Comparison of ENCODE assay signal across 10 mouse cellular contexts in the genomic region with DNA sequence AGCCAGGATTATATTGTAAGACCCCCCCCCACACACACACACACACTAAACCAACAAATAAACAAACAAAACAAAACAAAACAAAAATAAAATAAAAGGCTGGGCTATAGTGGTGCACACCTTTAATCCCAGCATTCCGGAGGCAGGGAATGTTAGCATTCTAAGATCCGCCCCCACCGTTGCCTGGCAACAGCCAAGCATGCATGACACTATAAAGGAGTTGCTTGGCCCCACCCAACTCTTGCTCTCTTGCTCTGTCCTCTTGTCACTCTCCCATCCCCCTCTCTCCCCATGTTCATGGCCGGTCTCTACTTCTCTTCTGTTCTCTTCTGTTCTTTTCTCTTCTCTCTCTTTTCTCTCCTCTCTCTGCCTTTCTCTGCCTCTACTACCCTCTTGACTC.
A peak's percentile ranks its signal among the peaks of the same experiment; 100 is the strongest.
DNase-seq lines count a peak whose midpoint lies in the region; ATAC-seq and TF ChIP-seq lines count a peak whose summit lies in the region.
"Had no signal": no experiment of that assay in that cellular context is flagged by ENCODE, and none has a peak within 500 bp of the region (broad histone marks: within the 10 kb centered on the region; RNA-seq: fewer than 3 reads in every experiment).

No protein-coding gene starts in this region.

- H3K9ac ChIP-seq in embryonic facial prominence, embryonic 11.5 days (replicated peaks; ENCODE audit: low read length): no peak overlapping the region
- no peak overlapping the region for H3K9ac ChIP-seq in kidney, embryonic 14.5 days (ENCODE audit: low read depth, low read length)
- no peak overlapping the region for H3K9ac ChIP-seq in neural tube, embryonic 12.5 days
- H3K9ac ChIP-seq: embryonic facial prominence, embryonic 13.5 days; liver, embryonic 14.5 days had no signal

- WGBS in embryonic facial prominence, embryonic 11.5 days: 60% methylated on average over 4 of the region's 4 CpGs
- 49% methylated on average over 4 of the region's 4 CpGs for WGBS in kidney, embryonic 14.5 days
- WGBS in neural tube, embryonic 12.5 days: 23% methylated on average over 4 of the region's 4 CpGs

- no peaks in the 10 kb centered on the region for H3K9me3 ChIP-seq in embryonic facial prominence, embryonic 11.5 days (replicated peaks; ENCODE audit: control insufficient read depth, low read length)
- peaks cover 3% of the 10 kb centered on the region; the same call in 1 of the 2 replicates for H3K9me3 ChIP-seq in kidney, embryonic 14.5 days (ENCODE audit: control insufficient read depth, low read length)
- H3K9me3 ChIP-seq in neural tube, embryonic 12.5 days: no peaks in the 10 kb centered on the region
- H3K9me3 ChIP-seq: embryonic facial prominence, embryonic 13.5 days had no signal

- no peak overlapping the region for H3K27ac ChIP-seq in embryonic facial prominence, embryonic 11.5 days (replicated peaks; ENCODE audit: low read depth, low read length)
- no peak overlapping the region for H3K27ac ChIP-seq in kidney, embryonic 14.5 days (ENCODE audit: low read depth, low read length)
- no peak overlapping the region for H3K27ac ChIP-seq in neural tube, embryonic 12.5 days
- H3K27ac ChIP-seq in left cerebral cortex, adult 2 months: no peak overlapping the region
- H3K27ac ChIP-seq: embryonic facial prominence, embryonic 13.5 days; liver, embryonic 14.5 days had no signal

- H3K4me3 ChIP-seq in embryonic facial prominence, embryonic 11.5 days (ENCODE audit: low read depth, low read length): no peak overlapping the region
- no peak overlapping the region for H3K4me3 ChIP-seq in kidney, embryonic 14.5 days (ENCODE audit: low read length)
- no peak overlapping the region for H3K4me3 ChIP-seq in neural tube, embryonic 12.5 days
- no peak overlapping the region for H3K4me3 ChIP-seq in left cerebral cortex, adult 2 months
- H3K4me3 ChIP-seq: embryonic facial prominence, embryonic 13.5 days had no signal

- DNase-seq in right cerebral cortex, postnatal 14 days: peak; percentile 21
- DNase-seq in right cerebral cortex, adult 2 months (ENCODE audit: low spot score in 2 of 2): no peak
- DNase-seq in embryonic facial prominence, embryonic 11.5 days (ENCODE audit: low spot score): peak; percentile 36
- no peak for DNase-seq in left cerebral cortex, adult 2 months (ENCODE audit: extremely low spot score in 1 of 2, low spot score in 2 of 2)
- DNase-seq in left cerebral cortex, adult 8-10 months (ENCODE audit: low spot score in 2 of 2): no peak
- DNase-seq in left cerebral cortex, adult 18-20 months (ENCODE audit: low spot score in 2 of 2): no peak

- no peaks in the 10 kb centered on the region for H3K36me3 ChIP-seq in embryonic facial prominence, embryonic 11.5 days (replicated peaks; ENCODE audit: control insufficient read depth, insufficient read depth, low read depth, low read length)
- no peaks in the 10 kb centered on the region for H3K36me3 ChIP-seq in kidney, embryonic 14.5 days (ENCODE audit: control insufficient read depth, insufficient read depth, low read length)
- no peaks in the 10 kb centered on the region for H3K36me3 ChIP-seq in neural tube, embryonic 12.5 days
- H3K36me3 ChIP-seq: embryonic facial prominence, embryonic 13.5 days had no signal

- H3K27me3 ChIP-seq in embryonic facial prominence, embryonic 11.5 days (ENCODE audit: control insufficient read depth, insufficient read depth, low read length): no peaks in the 10 kb centered on the region
- H3K27me3 ChIP-seq in kidney, embryonic 14.5 days (ENCODE audit: control insufficient read depth, insufficient read depth, low read length): no peaks in the 10 kb centered on the region
- H3K27me3 ChIP-seq in neural tube, embryonic 12.5 days (replicated peaks): no peaks in the 10 kb centered on the region
- H3K27me3 ChIP-seq: embryonic facial prominence, embryonic 13.5 days had no signal

- no peak; the same call in 1 of the 2 replicates for ATAC-seq in embryonic facial prominence, embryonic 11.5 days (replicated peaks; ENCODE audit: insufficient number of reproducible peaks, low FRiP score, low TSS enrichment, low read depth)
- ATAC-seq in kidney, embryonic 14.5 days (ENCODE audit: low FRiP score, low TSS enrichment): peak; percentile 82
- peak; percentile 60 for ATAC-seq in neural tube, embryonic 12.5 days (ENCODE audit: low FRiP score, low read depth)

- intact Hi-C loops in left cerebral cortex, adult 2 months (cut with DNase I): no loop called here

- no peaks in the 10 kb centered on the region for H3K4me1 ChIP-seq in embryonic facial prominence, embryonic 11.5 days (ENCODE audit: control insufficient read depth, insufficient read depth, low read length)
- 0 out of 2 replicates have a peak, but pooled peaks cover 7% of the 10 kb centered on the region for H3K4me1 ChIP-seq in kidney, embryonic 14.5 days (ENCODE audit: control insufficient read depth, insufficient read depth, low read length)
- 0 out of 2 replicates have a peak, but pooled peaks cover 3% of the 10 kb centered on the region for H3K4me1 ChIP-seq in neural tube, embryonic 12.5 days

- no peak for TF ChIP-seq CTCF in left cerebral cortex, adult 2 months (IDR thresholded peaks at IDR 0.05)

- H3K4me2 ChIP-seq in embryonic facial prominence, embryonic 11.5 days (ENCODE audit: low read depth, low read length): no peak overlapping the region
- no peak overlapping the region for H3K4me2 ChIP-seq in kidney, embryonic 14.5 days (replicated peaks; ENCODE audit: low read depth, low read length)
- H3K4me2 ChIP-seq in neural tube, embryonic 12.5 days (replicated peaks): no peak overlapping the region
- H3K4me2 ChIP-seq: embryonic facial prominence, embryonic 13.5 days had no signal

Comparison
In these comparisons a context has a peak if more than half of its experiments do, and no peak if none do; other contexts are left out.
1. DNase-seq: peak in right cerebral cortex, postnatal 14 days (single experiment) and embryonic facial prominence, embryonic 11.5 days (single experiment); none in right cerebral cortex, adult 2 months (0 of 2), left cerebral cortex, adult 2 months (0 of 2), left cerebral cortex, adult 8-10 months (0 of 2) and left cerebral cortex, adult 18-20 months (0 of 2).